Mouse (Mus musculus) kidney, postnatal 0 days (tissue): ENCODE measurements at regions not wholly inside any gene's neighbourhood (a gene's known extent, or its start where the extent isn't known, plus 50 kb on each side); places are given as distances from the start of the nearest gene placed in this dataset.

Experiments
- ATAC-seq: fragments of 200-750 bp; cut with Nextera tagmentation; replicated peaks from 2 replicates; pipeline ENCODE4 v1.8.0; 2017; ENCODE audit warnings: low read depth, moderate number of reproducible peaks, moderate TSS enrichment, moderate library complexity; ENCODE audit not compliant: low FRiP score
- DNase-seq: peaks from one replicate; pipeline ENCODE4 v3.0.0-alpha.2; 2016; ENCODE audit warnings: low spot score
- H3K27ac ChIP-seq: fragments of 300-500 bp; sonication (generic); 2 replicates; pipeline ENCODE4 v1.5.1; 2014; ENCODE audit warnings: mild to moderate bottlenecking
- H3K27me3 ChIP-seq: fragments of 300-500 bp; sonication (generic); 2 replicates; pipeline ENCODE4 v1.6.1; 2014; ENCODE audit warnings: low read length, mixed read lengths; ENCODE audit not compliant: insufficient read depth
- H3K36me3 ChIP-seq: fragments of 300-500 bp; sonication (generic); 2 replicates; pipeline ENCODE4 v1.6.1; 2014; ENCODE audit warnings: low read length, mixed read lengths; ENCODE audit not compliant: insufficient read depth
- H3K4me1 ChIP-seq: fragments of 300-500 bp; sonication (generic); replicated peaks from 2 replicates; pipeline ENCODE4 v1.6.1; 2014; ENCODE audit warnings: antibody characterized with exemption, low read length, mixed read lengths; ENCODE audit not compliant: insufficient read depth
- H3K4me2 ChIP-seq: fragments of 300-500 bp; sonication (generic); 2 replicates; pipeline ENCODE4 v1.6.1; 2014; ENCODE audit warnings: mild to moderate bottlenecking, low read length, moderate library complexity, mixed read lengths
- H3K4me3 ChIP-seq: fragments of 300-500 bp; sonication (generic); replicated peaks from 2 replicates; pipeline ENCODE4 v1.5.1; 2014; ENCODE audit warnings: low read depth, low read length
- H3K9ac ChIP-seq: fragments of 300-500 bp; sonication (generic); 2 replicates; pipeline ENCODE4 v1.6.1; 2014; ENCODE audit warnings: low read depth, low read length
- H3K9me3 ChIP-seq: fragments of 300-500 bp; sonication (generic); replicated peaks from 2 replicates; pipeline ENCODE4 v1.6.1; 2016; ENCODE audit warnings: low read length, inconsistent platforms, mixed read lengths
- CTCF ChIP-seq: IDR thresholded peaks from 2 replicates; pipeline ENCODE4 v1.5.1; 2016; ENCODE audit warnings: antibody characterized with exemption, low read depth, mild to moderate bottlenecking, moderate library complexity
- WGBS: fragments of 180-500 bp; shearing (Covaris S2); extraction: QIAGEN DNeasy Blood & Tissue Kit; methylation state at CpG from one replicate; pipeline ENCODE4 v1.1.7; 2014; 5-methylcytosine and 5-hydroxymethylcytosine counted together

GRCm38 (mm10) chr3:52176108-52176507 is 71.2 kb upstream of the Maml3 start:
- TF ChIP-seq CTCF, result no peak
- ATAC-seq, result no peak
- no peak overlapping the region for H3K27ac ChIP-seq

GRCm38 (mm10) chr3:52178851-52179250 is 74.0 kb upstream of the Maml3 start:
- Histone ChIP-seq H3K27ac (peak overlapping the region; percentile 89), H3K27me3 (no peaks in the 10 kb centered on the region), H3K4me1 (peaks cover 26% of the 10 kb centered on the region; the same call in 1 of the 2 replicates), H3K9me3 (no peaks in the 10 kb centered on the region), H3K36me3 (no peaks in the 10 kb centered on the region), H3K9ac (no peak overlapping the region), H3K4me3 (no peak overlapping the region), H3K4me2 (no peak overlapping the region; the same call in 1 of the 2 replicates)
- TF ChIP-seq CTCF, result no peak
- WGBS, result 44% methylated on average over 9 of the region's 9 CpGs
- ATAC-seq (no peak), DNase-seq (no peak)

More at GRCm38 (mm10) chr3:52176108-52176507, 71.2 kb upstream of the Maml3 start:
- no peak overlapping the region for H3K9ac ChIP-seq
- H3K4me2 ChIP-seq, result no peak overlapping the region
- H3K4me1 ChIP-seq, result peaks cover 26% of the 10 kb centered on the region; the same call in 1 of the 2 replicates
- no peak overlapping the region for H3K4me3 ChIP-seq
- no peaks in the 10 kb centered on the region for H3K9me3 ChIP-seq
- WGBS, result 56% methylated on average over 8 of the region's 8 CpGs
- no peak for DNase-seq
- no peaks in the 10 kb centered on the region for H3K36me3 ChIP-seq
- no peaks in the 10 kb centered on the region for H3K27me3 ChIP-seq

GRCm38 (mm10) chr3:52179686-52180085 is 74.8 kb upstream of the Maml3 start:
- Histone ChIP-seq H3K27ac (peak overlapping the region; percentile 89), H3K9me3 (no peaks in the 10 kb centered on the region), H3K27me3 (no peaks in the 10 kb centered on the region), H3K4me1 (peaks cover 26% of the 10 kb centered on the region; the same call in 1 of the 2 replicates), H3K4me3 (no peak overlapping the region), H3K36me3 (no peaks in the 10 kb centered on the region), H3K9ac (peak overlapping the region; percentile 31; the same call in 1 of the 2 replicates), H3K4me2 (peak overlapping the region; percentile 37)
- ATAC-seq (peak; percentile 78), DNase-seq (peak; percentile 92)
- TF ChIP-seq CTCF, result 0 out of 2 replicates have a peak, but pooled peaks have one; percentile 12
- WGBS, result 3% methylated on average over 12 of the region's 12 CpGs

- Histone ChIP-seq H3K27me3 (no peaks in the 10 kb centered on the region), H3K36me3 (no peaks in the 10 kb centered on the region), H3K9me3 (no peaks in the 10 kb centered on the region), H3K27ac (peak overlapping the region; percentile 89), H3K4me2 (no peak overlapping the region), H3K4me1 (peaks cover 26% of the 10 kb centered on the region; the same call in 1 of the 2 replicates), H3K4me3 (no peak overlapping the region), H3K9ac (peak overlapping the region; percentile 31; the same call in 1 of the 2 replicates)
- 47% methylated on average over 8 of the region's 8 CpGs for WGBS
- ATAC-seq, result no peak
- no peak for TF ChIP-seq CTCF
- no peak for DNase-seq
Measured at GRCm38 (mm10) chr3:52180306-52180705, 75.4 kb upstream of the Maml3 start.

GRCm38 (mm10) chr3:52180785-52181184 is 75.9 kb upstream of the Maml3 start:
- Histone ChIP-seq H3K27ac (peak overlapping the region; percentile 89), H3K4me1 (peaks cover 26% of the 10 kb centered on the region; the same call in 1 of the 2 replicates), H3K4me3 (no peak overlapping the region), H3K36me3 (no peaks in the 10 kb centered on the region), H3K4me2 (no peak overlapping the region), H3K9me3 (no peaks in the 10 kb centered on the region), H3K9ac (no peak overlapping the region), H3K27me3 (no peaks in the 10 kb centered on the region)
- ATAC-seq, result no peak; the same call in 1 of the 2 replicates
- DNase-seq, result peak; percentile 88
- no peak for TF ChIP-seq CTCF
- 46% methylated on average over 10 of the region's 10 CpGs for WGBS

- 78% methylated on average over 9 of the region's 9 CpGs for WGBS
- H3K27me3 ChIP-seq, result no peaks in the 10 kb centered on the region
- H3K4me2 ChIP-seq, result no peak overlapping the region
- no peak; the same call in 1 of the 2 replicates for TF ChIP-seq CTCF
- H3K4me3 ChIP-seq, result no peak overlapping the region
- H3K4me1 ChIP-seq, result peaks cover 26% of the 10 kb centered on the region; the same call in 1 of the 2 replicates
- H3K9me3 ChIP-seq, result no peaks in the 10 kb centered on the region
- DNase-seq (no peak), ATAC-seq (no peak)
- H3K9ac ChIP-seq, result no peak overlapping the region
- no peaks in the 10 kb centered on the region for H3K36me3 ChIP-seq
- H3K27ac ChIP-seq, result peak overlapping the region; percentile 89; the same call in 1 of the 2 replicates
Measured at GRCm38 (mm10) chr3:52181326-52182101, 76.6 kb upstream of the Maml3 start.
